Mouse (Mus musculus) thymus, postnatal 36 days (tissue): Measurements from ENCODE around the gene Nisch.

Experiments
- DNase-seq, 2 experiments: peaks; one replicate each; pipeline ENCODE4 v3.0.0; 2022; ENCODE audit warnings: mixed read lengths in 2 of 2

Nisch gene

GRCm38 (mm10) chr14:31215157-31216002, 1.4 kb downstream of the Nisch start:
- DNase-seq: peak; percentile 67 to 68

GRCm38 (mm10) chr14:31214684-31215083, 2.1 kb downstream of the Nisch start:
- DNase-seq: no peak

GRCm38 (mm10) chr14:31213868-31214267, 2.9 kb downstream of the Nisch start:
- no peak for DNase-seq

- no peak for DNase-seq
These were observed 4.2 kb downstream of the Nisch start for GRCm38 (mm10) chr14:31212499-31212898.

GRCm38 (mm10) chr14:31211854-31212253, 4.9 kb downstream of the Nisch start:
- no peak for DNase-seq

- no peak for DNase-seq
These were observed 7.6 kb downstream of the Nisch start for GRCm38 (mm10) chr14:31209133-31209557.

GRCm38 (mm10) chr14:31208084-31208483, 8.7 kb downstream of the Nisch start, which contains the start of gene Tnnc1:
Gene Tnnc1 (plus strand): TSS chr14:31208312.
- no peak for DNase-seq

- no peak for DNase-seq
These were observed 9.5 kb downstream of the Nisch start for GRCm38 (mm10) chr14:31207070-31207830.

GRCm38 (mm10) chr14:31206472-31206981, 10.2 kb downstream of the Nisch start:
- peak; percentile 96 to 97 for DNase-seq

GRCm38 (mm10) chr14:31205562-31206467, 10.9 kb downstream of the Nisch start:
- peak; percentile 15 to 63 for DNase-seq

- DNase-seq: no peak
These were observed 11.5 kb downstream of the Nisch start for GRCm38 (mm10) chr14:31205244-31205561.

GRCm38 (mm10) chr14:31204844-31205243, 11.9 kb downstream of the Nisch start:
- DNase-seq: no peak

- no peak for DNase-seq
These were observed 16.7 kb downstream of the Nisch start for GRCm38 (mm10) chr14:31200038-31200437.

GRCm38 (mm10) chr14:31199599-31199998, 17.1 kb downstream of the Nisch start:
- no peak for DNase-seq

- no peak for DNase-seq
These were observed 18.9 kb downstream of the Nisch start for GRCm38 (mm10) chr14:31197547-31198516.

- DNase-seq: peak in 1 of 2 experiments; percentile 23
These were observed 20.8 kb downstream of the Nisch start for GRCm38 (mm10) chr14:31195968-31196367.

- DNase-seq: no peak
These were observed 21.2 kb downstream of the Nisch start for GRCm38 (mm10) chr14:31195521-31195920.

GRCm38 (mm10) chr14:31194891-31195513, 21.7 kb downstream of the Nisch start:
- DNase-seq: peak in 1 of 2 experiments; percentile 32

GRCm38 (mm10) chr14:31194441-31194840, 22.3 kb downstream of the Nisch start:
- DNase-seq: no peak

GRCm38 (mm10) chr14:31193791-31194190, 23.0 kb downstream of the Nisch start:
- DNase-seq: no peak

GRCm38 (mm10) chr14:31191936-31192335, 24.8 kb downstream of the Nisch start:
- no peak for DNase-seq
